Mouse (Mus musculus) liver, adult (tissue): Measurements from ENCODE around the gene Adipoq.

Experiments used
- GATA4 ChIP-seq: IDR thresholded peaks from 2 replicates; pipeline ENCODE4 v1.6.1; 2014; ENCODE audit warnings: mild to moderate bottlenecking, low read length; ENCODE audit not compliant: insufficient replicate concordance

The Adipoq gene

DNA sequence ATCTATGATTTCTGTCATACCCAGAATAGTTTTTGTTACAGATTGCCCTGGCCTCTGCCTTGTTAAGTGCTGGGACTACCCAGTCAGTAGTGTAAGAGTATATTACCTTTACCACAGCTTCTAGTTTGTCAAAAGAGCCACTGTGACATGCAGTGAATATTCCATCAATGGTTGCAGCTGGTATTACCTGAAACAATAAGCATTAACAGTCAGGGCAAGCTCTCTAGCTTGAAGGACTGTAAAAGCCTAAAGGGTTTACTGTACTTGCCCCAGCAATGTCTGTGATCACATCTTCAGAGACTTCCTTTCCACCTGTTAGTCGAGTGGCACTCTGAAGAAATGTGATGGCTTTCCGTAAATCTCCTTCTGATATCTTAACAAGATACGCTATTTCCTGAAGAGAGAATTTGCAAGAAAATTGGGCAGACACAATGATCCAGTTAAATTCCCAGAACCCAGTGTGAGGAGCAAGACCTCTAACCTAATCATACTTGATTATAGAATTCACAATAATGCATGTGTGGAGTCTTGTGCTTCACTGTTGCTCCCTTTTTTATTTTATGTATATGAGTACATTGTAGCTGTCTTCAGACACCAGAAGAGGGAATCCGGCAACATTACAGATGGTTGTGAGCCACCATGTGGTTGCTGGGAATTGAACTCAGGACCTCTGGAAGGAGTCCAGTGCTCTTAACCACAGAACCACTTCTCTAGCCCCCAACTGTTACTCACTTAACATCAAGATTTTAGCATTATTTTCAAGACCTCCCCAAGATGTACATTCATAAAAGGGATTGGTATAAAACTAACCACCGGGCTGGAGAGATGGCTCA, 31.8 kb upstream of the Adipoq start:
- no peak for TF ChIP-seq GATA4

- TF ChIP-seq GATA4, result no peak
These were observed 30.9 kb upstream of the Adipoq start for GRCm38 (mm10) chr16:23115486-23115885.

- no peak for TF ChIP-seq GATA4
These were observed 29.2 kb upstream of the Adipoq start for GRCm38 (mm10) chr16:23117173-23117572.

DNA sequence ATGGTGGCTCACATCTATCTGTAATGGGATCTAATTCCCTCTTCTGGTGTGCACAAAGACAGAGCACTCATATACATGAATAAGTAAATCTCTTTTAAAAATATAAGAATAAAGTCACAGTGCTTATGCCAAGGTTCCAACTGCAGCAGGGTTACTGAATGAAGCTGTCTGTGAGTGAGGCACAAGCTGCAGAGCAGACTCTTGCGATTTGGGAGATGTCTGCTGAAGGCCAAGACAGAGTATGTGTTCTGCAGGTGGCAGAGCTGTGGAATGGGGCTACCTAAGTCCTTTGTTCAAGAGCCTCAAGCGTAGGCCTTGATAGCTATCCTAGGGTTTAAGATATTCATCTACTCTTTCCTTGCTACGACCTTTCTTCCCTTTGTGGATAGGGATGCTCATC, 23.9 kb upstream of the Adipoq start:
- no peak for TF ChIP-seq GATA4

- TF ChIP-seq GATA4, result no peak
These were observed 23.2 kb upstream of the Adipoq start for GRCm38 (mm10) chr16:23123104-23123503.

GRCm38 (mm10) chr16:23124398-23124797, 21.9 kb upstream of the Adipoq start:
- TF ChIP-seq GATA4, result no peak

DNA sequence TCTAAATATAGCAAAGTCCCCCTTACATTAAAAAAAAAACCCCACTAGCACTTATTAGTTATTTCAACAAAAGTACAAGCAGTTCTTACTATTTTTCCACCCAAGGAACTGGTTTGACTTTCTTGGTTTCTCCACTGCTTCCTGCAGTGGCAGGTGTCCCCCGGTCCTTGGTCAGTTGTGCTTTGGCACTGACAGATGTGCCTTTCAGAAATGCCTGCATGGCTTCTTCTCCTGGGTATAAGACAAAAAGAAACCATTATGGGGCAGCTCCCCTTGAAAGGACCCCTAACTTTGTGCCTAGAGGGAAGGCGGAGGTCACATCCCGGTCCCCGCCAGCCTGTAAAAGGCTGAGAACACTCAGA, 19.0 kb upstream of the Adipoq start:
- no peak for TF ChIP-seq GATA4

DNA sequence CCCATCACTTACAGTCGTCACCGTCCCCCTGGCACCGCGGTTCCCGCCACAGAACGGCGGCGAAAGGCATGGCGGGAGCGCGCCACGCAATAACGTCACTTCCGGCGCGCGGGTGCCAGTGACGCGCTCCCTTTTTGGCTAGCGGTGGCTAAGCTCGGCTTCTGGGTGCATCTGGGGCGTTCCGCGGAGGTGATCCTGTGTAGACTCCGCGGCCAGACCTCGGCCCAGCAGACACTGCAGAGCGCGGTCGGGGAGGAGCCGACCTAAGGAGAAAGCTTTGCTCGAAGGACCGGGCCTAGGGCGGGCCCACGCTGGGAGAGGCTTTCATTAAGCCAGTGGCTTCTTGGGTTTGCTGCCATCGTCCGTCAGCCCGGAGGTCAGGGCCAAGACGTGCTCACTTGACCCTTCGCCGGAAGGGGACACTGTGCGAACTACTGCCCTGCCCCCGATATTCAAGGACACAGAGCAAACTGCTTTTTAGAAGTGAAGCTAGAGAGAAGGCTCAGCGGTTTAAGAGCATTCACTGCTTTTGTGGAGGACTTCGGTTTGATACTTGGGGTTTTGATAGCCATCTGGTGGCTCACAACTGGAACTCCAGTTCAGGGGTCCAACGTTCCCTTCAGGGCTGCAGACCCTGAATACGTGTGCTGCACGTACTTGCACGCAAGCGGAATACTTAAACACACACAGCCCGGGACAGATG, 18.5 kb upstream of the Adipoq start, which contains the start of gene Rfc4:
Gene Rfc4, minus strand, starts transcription at position 65 of the 703 bp plus-strand sequence.
- TF ChIP-seq GATA4, result peak; percentile 33; the same call in 1 of the 2 replicates

DNA sequence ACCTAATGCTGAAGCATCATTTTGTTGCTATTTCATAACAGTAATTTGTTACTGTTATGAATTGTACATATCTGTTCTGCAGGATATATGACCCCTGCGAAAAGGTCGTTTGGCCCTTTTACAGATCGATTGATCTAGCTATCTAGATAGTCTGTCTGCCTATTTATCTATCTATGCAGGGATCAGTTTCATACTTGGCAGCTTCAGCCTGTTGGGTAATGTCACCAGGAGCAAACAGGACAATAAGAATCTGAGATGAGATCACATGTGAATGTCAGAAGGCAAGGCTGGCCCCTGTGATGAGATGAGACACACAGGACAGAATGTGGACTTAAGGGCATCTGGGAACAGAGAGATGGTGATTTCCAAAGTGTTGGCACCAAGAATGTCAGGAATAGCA, 16.0 kb upstream of the Adipoq start:
- peak; percentile 94 for TF ChIP-seq GATA4

DNA sequence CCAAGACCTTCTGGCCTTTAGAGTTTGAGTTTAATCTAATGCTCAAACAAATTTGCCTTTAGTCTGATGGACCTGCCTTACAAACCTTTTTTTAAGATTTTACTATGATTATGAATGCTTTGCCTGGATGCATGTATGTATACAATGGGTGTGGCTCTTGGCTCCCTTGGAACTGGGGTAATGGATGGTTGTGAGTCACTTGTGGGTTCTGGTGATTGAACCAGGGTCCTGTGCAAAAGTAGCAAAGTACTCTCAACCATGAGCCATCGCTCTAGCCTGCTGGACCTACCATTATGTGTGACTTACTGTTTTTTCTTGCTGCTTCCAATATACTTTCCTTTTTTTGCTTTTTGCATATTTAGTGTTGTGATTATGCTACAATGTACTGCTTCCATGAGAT, 14.0 kb upstream of the Adipoq start:
- no peak for TF ChIP-seq GATA4

DNA sequence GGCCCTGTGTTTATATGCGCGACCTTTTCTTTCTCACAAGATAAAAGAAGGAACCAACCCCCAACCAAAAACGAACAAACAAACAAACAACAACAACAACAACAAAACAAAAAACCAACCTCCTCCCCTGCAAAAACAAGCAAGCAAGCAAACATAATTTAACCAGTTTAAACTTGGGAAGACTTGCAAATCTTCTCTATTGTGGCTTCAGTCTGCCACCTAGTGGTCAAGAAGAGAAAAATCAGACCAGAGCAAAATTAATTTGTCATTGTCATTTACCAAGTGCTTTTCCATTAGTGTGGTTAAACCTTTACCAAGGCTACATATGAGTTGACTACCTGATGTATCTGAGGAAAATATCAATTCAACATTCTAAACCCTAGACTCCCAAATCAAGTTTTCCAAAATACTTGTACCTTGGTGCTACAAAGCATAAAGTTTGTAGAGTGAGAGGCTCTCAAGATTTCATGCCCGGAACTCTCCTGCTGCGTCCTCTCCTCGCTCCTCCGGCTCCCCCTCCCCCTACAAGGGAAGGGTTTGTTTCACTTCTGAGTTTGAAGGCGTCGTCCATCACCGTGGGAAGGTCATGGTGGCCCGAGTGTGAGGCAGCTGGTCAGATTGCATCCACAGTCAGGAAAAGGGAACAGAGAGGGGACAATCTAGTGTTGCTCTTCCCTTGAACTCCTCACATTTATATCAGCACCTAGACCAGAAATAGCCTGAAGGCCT, 10.8 kb upstream of the Adipoq start:
- no peak for TF ChIP-seq GATA4

GRCm38 (mm10) chr16:23136406-23136970, 9.8 kb upstream of the Adipoq start:
- no peak for TF ChIP-seq GATA4

DNA sequence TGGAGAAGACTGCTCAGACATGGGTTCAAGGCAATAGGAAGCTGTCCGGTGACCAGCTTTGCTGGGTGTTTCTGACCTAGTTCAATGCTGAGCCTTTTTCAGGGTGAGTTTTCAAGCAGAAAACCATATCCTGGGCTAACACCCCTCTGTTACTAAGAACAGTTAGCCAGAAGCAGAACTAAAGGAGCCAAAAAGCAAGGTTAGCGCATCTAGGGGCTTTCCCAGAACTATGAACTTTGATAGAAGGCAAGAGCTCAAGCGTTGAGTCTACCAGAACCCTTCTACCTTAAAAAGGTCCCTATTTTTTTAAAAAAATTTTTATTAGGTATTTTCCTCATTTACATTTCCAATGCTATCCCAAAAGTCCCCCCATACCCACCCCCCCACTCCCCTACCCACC, 5.4 kb upstream of the Adipoq start:
- TF ChIP-seq GATA4, result no peak

DNA sequence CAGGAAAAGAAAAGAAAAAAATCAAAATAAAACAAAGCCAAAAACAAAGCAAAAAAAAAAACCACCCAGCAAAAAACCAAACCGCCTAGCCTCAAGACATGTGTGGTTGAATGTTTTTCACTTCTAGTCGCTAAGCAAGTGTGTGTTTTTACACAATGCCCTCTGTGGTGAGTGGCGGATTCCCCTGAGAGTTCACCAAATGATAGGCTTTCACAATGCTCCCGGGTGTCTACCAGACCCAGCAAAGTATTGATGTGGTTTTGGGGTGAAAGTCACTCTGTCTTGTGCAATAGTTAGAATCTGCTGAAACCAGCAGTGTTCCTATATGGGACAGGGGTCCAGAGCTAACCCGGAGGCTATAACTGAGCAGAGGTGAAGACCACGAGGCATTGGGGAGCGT, 2.0 kb upstream of the Adipoq start:
- no peak for TF ChIP-seq GATA4

DNA sequence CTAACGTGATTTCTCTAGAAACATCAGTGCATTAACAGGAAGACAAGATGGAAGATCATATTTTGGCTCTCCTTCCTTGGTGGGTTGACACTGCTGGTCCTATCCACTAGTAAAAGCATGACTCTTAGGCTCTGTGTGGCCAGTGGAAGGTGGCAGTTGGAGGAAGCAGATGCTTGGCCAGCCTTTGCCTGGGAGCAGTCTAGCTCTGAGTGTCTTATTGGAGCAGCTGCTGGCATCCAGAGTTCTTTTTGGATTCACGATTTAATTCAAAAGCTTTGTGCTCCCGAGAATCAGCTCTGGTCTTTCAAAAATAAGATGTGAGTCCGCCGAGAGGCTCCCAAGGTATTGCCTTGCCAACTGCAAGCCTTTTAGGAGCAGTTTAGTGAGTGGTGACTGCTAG, 1.1 kb upstream of the Adipoq start:
- no peak for TF ChIP-seq GATA4

GRCm38 (mm10) chr16:23148936-23149335, 2.6 kb downstream of the Adipoq start:
- no peak for TF ChIP-seq GATA4

GRCm38 (mm10) chr16:23149396-23149795, 3.1 kb downstream of the Adipoq start:
- no peak for TF ChIP-seq GATA4
